Mouse (Mus musculus) CD8-positive naive resting alpha-beta T cell, adult 2 months (primary cell): ENCODE measurements at regions not wholly inside any gene's neighbourhood (a gene's known extent, or its start where the extent isn't known, plus 50 kb on each side); places are given as distances from the start of the nearest gene placed in this dataset.

Source experiments
- DNase-seq, 2 experiments: peaks; one replicate each; pipeline ENCODE4 v3.0.0; 2022; ENCODE audit warnings: low read depth in 2 of 2, low spot score in 2 of 2

DNA sequence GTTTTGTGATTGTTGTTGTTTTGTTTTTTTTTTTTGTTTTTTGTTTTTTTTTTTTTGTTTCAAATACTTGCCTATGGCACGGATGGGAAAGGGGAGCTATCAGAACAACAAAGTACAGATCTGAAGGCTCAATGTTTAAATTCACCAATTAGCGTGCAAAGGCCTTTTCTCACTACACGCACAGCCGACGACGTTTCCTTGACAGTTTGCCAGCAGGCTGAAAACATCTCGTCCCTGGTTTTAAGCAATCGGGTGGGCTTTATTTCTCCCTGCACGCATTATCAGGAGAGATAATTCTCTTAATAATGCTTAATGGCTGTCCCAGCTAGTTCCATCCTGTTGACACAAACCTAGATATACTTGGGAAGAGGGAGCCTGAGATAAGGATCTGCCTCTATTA, 79.6 kb downstream of the Diras2 start:
- DNase-seq: no peak

DNA sequence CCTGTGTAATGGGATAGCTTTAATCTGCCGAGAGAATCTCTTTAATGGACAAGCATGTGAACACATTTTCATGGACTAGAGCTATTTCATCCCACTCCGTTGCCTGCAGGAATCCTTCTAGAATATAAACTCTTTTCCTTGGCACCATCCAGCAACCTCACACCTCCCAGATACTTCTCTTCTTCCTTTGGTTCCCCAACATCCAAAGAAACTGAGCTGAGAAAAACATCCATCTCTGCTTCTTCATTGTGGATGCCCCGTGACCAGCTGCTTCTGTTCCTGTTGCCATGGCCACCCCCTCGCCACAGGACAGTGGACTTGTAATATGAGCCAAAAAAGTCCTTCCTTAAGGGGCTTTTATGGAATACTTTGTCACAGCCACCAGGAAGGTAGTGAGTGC, 78.8 kb downstream of the Diras2 start:
- no peak for DNase-seq
